Mouse (Mus musculus): ENCODE measurements around the gene Tnk2.
A peak's percentile ranks its signal among the peaks of the same experiment; 100 is the strongest.

Gene Tnk2

DNA sequence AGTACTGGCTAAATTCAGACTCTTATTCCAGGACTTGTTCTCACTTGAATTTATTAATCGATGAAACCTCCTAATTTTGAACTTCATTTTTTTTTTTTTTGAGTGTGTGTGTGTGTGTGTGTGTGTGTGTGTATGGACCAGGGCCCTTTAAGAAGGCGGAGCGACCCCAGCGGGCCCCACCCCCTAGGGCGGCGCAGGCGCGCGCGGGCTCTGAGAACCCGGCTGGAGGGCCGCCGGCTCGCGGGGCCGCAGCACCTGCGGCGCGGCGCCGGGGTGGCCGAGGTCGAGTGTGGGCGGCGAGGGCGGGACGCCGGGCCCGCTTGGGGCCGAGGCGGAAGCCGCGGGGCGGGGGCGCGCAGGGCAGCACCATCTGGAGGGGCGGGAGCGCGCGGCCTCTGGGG, at the start of gene Tnk2:
TSS of gene Tnk2 (plus strand) at position 214 of the 401 bp plus-strand sequence.
- peak; percentile 86 for DNase-seq (ENCODE audit: low spot score)

DNA sequence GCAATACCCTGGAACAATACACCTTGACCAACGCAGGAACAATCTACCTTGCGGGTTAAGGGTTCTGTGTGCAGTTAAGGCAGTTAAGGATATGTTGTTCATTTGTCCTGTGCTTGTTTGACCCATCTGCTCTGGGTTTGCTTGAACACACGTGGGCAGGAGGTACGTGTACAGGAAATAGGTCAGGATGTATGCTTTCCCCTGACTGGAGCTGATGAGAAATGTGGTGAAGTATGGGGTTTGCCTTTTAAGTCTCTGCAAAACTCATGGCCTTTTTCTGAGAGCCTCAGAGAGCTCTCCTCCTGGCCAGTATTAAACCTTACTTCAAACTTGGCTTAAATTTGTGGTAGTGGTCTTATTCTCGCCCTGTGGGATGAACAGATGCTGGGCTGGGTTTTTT, 49.8 kb upstream of the Tnk2 start:
- no peak for DNase-seq (ENCODE audit: low spot score)

DNA sequence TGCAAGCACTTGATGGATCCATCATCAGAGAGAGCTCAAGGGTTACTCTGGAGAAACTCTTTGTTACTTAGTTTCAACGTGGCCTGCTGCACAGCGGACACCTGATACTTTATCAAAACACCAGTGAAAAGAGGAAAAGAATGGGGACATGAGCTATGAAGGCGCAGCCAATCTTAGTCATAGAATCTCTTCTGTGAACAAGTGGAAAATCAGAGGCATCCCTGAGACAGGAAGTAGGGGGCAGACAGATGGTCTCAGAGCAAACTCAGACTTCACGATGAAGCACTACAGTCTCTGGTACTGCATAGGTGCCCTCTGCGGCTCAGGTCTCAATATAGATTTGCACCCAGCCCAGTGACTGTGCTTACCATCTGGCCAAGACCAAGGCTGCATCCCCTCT, 49.0 kb upstream of the Tnk2 start:
- no peak for DNase-seq (ENCODE audit: low spot score)

DNA sequence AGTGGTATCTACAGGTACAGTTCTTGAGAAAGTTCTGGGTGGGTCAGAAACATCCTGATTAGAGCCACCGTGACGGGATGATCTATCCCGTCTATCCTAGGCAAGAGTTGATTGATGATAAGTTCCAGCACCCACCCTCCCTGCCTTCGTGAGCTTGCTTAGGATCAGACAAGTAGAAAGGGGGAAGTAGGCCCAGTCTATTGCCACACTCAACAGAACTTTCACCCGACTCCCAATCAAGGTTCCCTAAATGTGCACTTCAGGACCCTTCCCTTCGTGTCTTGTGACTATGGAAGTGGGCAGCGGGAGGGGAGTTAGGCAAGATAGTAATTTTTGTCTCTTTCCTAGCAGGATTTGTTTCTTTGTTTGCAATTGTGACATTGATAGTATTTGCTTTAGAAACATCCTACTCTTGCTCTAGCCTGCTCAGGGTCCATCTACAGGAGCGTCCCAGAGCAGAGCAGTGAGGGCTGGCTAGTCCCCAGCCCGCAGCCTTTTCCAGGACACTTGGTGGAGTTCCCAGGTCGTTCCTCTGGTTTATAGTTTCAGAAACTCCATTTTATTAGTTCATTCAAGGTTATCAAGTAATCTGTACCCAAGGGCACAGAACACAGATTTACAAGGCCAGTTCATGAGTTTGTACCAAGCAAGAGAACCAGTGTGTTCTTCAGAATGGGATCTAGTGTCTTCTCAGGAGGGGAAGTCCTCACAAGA, 48.4 kb upstream of the Tnk2 start:
- no peak for DNase-seq (ENCODE audit: low spot score)

DNA sequence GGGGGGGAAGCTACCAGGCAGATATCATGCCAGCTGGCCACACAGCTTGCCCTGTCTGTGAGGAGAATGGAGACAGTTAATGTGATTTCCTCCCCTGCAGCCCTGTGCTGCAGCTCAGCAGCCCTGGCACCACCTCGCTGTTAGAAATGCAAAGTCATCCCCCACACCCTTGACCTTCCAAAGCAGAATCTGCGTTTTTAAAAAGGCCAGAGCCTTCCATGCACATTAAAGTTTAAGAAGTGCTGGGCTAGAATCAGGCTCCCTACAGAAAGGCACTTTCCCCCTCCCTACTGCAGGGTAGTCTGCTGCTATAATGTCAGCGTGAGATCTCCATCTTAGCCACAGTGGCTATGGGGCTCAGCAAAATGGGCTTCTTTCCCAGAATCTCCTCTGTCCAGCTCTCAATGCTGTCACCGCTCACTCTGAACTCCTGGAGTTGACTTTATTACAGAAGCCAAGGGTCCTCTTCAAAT, 45.7 kb upstream of the Tnk2 start:
- DNase-seq (ENCODE audit: low spot score), result no peak

DNA sequence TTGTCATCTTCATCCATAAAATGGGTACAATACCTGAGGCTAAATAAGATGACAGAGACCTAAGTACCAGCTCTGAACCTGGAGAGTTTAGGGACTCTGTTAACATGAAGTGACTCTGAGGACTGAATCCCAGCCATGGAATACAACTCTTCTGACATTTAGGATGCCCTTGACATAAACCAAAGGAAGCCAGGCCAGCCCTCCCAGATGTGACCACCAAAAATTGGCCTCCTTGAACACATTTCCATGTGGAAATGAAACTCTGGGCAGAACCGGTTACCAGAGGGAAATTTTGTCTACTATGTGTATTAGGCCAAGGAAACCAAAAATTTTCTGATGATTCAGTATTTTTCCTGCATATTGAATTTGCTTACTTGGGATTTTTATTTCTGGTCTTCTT, 44.5 kb upstream of the Tnk2 start:
- no peak for DNase-seq (ENCODE audit: low spot score)

DNA sequence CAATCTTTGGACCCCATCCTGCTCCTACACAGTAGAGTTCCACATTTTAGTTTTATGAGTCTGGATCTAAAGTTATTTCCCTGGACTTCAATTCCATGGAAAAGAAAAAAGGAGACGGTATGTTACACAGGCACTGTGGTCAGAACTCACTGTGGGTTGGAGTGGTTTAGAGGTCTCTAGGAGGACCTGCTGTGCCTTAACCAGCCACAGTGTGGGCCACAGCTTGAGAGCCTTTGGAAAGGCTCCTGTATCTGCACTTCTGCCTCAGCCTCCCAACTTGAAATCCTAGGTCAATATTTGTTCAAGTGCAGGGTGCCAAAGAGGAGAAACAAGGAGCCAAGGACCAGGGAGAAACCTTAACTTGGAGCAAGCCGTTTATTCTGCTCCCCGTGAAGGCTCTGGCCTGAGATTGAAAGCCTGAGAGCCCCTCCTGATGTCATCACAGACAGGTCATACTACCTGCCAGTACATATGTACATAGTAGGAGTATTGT, 41.4 kb upstream of the Tnk2 start:
- DNase-seq (ENCODE audit: low spot score), result no peak

DNA sequence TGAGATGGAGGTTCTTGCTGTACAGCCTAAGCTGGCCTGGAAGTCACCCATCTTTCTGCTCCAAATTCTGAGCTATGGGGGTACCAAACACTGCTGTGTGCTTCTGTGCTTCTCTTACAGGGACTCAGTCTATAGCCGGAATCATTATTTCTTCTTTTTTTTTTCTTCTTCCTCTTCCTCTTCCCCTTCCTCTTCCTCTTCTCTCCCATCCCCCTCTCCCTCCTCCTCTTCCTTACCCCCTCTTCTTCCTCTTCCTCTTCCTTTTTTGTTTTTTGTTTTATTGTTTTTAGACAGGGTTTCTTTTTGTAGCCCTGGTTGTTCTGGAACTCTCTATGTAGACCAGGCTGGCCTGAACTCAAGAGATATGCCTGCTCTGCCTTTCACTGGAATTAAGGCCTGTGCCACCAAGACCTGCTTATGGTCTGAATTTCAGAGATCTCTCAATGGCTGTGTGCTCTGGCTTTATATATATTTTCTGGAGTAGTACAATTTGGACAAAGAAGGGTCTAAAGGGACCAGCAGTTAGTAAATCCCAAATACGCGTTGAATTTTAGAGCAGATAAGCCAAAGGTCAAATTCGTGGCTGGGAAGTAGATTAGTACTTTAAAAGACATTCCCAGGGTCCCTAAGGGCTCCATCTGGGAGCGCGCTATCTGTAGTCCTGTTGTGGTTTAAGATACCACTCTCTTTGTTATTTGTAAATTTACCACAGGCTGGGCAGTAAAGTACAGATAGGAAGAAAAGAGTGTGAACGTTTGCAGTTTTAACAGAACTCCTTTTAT, 35.9 kb upstream of the Tnk2 start:
- DNase-seq (ENCODE audit: low spot score), result no peak

DNA sequence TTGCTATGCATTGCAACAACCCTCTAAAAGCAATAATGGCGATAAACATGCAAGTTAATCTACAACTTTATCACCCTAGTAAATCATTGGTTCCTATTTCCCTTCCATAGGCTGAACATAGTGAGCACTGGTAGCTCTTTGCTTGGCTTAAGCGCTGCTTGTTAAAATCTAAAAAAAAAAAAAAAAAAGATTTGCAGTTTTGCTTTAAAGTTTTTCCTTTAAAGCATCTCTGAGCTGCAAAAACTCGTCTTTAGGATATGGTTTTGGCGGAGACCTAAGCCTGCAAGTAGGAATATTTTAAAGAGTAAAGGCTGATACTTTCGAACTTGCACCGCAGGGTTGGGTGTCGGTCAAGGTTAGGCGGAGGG, 35.3 kb upstream of the Tnk2 start:
- no peak for DNase-seq (ENCODE audit: low spot score)

DNA sequence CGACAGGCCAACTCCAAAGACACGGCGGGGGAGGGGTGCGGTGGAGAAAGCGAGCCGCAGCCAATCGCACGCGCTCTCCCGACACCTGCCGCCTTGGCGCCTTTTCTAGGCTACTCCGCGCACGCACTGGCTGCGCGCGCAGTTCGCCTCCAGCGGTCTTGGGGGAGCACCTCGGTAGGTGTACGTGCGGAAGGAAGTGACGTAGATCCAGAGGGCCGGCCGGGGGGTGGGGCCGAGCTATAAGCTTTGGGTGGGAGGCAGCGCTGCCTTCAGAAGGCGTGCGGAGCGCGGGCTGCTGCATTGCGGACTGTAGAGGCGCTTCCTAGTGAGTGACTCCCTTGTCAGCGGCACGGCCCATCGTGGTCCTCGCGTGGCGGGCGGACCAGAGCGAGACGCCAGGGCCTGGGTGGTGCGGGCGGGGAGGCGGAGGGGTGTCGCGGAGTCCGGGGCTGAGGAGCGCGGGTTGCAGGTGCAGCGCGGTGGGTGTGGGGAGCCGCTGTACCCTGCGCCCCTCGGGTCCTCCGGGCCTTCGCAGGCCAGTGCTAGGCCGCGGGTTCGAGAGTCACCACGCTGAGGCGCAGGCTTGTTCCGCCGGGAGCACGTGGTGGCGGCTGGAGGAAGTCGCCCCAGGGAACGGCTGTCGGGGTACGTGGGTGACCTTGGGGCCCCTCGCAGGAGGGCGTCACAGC, 34.8 kb upstream of the Tnk2 start, which contains the start of gene Tfrc:
TSS of gene Tfrc (plus strand) at position 209 of the 689 bp plus-strand sequence.
- peak; percentile 94 for DNase-seq (ENCODE audit: low spot score)

DNA sequence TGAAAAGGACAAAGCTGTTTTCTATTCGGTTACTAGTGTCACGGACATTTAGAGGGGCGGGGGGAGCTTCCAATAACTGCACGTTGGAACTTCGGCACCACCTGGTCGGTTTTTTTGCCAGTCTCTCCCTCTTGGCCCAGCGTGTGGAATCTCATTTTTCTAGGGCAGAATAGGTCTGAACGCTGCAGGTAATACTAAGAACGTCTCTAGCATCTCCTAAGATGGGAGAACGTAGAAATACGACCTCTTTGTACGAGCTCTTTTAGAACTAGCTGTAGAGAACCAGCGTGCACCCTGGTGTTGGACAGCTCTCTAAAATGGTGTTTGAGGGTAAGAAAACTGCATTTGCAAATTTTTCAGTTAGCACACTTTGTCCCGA, 34.3 kb upstream of the Tnk2 start:
- no peak for DNase-seq (ENCODE audit: low spot score)

DNA sequence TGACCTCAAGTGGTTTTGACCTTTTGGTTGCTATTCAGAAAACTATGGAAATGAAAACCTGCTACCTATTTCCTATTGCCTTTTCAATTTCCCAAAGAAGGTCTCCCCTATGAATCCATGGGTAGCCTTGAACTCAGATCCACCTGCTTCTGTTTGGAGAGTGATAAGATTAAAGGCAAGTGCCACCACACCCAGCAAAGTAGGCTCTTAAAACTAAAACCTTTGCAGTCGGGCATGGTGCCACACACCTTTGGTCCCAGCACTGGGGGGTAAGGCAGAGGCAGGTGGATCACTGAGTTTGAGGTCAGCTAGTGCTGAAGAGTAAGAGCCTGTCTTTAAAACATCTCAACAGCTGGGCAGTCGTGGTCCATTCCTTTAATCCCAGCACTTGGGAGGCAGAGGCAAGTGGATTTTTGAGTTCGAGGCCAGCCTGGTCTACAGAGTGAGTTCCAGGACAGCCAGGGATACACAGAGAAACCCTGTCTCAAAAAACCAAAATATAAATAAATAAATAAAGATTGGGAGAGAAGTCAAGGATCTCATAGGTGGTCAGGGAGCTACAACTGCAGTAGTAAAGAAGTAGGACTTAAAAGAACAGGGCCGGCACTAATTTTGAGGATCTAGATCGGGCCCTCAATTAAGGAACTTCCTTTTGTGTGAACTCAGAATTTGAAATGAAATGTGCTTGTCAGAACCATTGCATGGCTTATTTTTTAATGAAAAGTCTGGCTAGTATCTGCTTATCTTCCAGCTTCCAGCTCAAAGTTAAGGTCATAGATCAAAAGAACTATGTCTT, 33.0 kb upstream of the Tnk2 start:
- DNase-seq (ENCODE audit: low spot score), result no peak

DNA sequence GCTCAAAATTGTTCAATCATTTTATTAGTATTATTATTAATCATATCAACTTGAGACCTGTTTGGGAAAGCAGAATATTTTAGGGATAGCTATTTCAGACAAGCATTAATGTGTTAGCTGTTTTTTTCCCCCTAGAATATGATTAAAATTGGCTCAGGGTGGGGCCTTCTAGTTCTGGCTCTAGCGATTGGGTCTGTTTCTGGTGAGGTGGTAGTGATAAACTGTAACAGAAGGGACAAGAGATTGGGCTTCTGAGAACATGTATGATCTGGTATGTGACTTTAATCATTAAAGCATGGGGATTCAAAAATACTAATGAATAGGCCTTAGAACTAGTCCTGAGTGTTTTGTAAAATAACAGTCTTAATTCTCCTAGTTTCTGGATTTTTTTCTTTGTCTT, 31.6 kb upstream of the Tnk2 start:
- no peak for DNase-seq (ENCODE audit: low spot score)

DNA sequence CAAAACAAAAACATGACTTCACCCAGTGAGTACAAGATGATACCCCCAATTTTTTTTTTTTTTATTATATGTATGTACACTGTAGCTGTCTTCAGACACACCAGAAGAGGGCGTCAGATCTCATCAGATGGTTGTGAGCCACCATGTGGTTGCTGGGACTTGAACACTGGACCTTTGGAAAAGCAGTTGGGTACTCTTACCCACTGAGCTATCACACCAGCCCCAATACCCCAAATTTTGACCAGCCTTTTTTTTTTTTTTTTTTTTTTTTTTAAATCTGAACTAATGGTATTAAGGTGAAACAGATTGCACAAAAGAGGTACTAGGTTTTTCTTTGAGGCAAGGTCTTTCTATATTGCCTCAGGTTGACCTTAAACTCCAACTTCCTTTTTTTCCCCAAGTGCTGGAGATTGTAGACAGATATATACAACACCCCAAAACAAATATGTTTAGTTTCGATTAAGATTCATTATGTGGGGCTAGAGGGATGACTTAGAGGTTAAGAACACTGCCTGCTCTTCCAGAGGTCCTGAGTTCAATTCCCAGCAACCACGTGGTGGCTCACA, 30.3 kb upstream of the Tnk2 start:
- DNase-seq (ENCODE audit: low spot score), result no peak

DNA sequence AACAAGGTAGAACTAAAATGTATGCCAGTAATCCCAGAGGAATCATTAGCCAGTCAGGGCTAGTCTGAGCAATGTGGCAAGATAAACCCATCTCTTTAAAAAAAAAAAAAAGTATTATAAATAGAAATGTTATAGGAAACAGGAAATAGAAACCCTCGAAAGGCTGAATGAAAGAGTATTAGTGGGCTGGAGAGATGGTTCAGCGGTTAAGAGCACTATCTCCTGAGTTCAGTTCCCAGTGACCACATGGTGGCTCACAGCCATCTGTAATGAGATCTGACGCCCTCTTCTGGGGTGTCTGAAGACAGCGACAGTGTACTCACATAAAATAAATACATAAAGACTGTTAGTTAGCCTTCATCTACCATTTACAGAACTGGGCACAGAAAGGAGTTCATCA, 29.6 kb upstream of the Tnk2 start:
- DNase-seq (ENCODE audit: low spot score), result no peak

DNA sequence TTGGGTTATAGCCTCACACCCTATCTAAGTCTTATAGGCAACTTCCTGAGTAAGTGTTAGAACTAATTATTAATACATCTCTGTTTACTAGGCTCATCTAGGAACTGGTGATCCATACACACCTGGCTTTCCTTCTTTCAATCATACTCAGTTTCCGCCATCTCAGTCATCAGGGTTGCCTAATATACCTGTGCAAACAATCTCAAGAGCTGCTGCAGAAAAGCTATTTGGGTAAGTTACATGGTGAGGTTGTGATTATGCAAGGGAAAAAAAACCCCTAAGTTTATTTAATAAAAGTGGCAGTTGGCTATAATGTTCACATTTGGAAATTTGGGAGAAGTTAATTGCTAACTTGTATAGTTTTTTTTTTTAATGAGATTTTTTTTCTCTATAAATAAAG, 24.7 kb upstream of the Tnk2 start:
- no peak for DNase-seq (ENCODE audit: low spot score)

DNA sequence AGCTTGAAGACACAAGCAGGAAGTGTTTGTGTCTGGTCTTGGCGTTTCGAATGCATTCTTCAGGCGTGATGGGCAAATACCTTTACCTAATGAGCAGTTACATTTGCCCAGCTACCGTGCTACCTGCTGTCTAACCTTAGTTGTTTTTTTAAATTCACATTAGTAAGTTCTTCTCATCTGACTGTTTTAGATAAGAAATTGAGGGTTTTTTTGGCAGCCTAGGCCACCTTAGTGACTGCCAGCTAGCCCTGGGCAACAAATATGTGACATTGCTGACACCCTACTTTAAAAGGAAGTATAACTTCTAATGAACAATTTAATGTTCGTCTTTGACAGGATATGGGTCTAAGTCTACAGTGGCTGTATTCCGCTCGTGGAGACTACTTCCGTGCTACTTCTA, 15.5 kb upstream of the Tnk2 start:
- no peak for DNase-seq (ENCODE audit: low spot score)

DNA sequence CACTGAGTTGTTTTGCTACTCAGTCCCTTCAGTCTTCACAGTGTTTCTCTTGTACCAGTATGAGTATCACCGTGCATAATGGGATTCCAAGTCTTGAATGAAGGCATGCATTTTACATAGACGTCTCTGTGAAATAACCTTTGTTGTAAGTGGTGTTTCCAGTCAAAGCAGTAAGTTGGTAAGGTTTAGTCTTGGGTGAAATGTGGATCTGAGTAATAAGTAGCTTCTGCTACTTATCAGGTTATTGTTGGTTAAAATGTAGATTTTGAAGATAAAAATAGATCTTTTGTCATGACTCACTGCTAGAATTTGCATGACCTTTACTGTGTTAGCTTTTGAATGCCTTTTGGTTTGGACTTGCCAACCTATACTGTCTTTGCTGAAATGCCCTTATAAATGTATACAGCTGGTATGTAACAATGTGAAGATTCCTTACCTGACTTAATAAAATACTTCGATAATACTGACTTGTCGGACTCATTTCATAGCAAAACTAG, 11.3 kb upstream of the Tnk2 start:
- no peak for DNase-seq (ENCODE audit: low spot score)

DNA sequence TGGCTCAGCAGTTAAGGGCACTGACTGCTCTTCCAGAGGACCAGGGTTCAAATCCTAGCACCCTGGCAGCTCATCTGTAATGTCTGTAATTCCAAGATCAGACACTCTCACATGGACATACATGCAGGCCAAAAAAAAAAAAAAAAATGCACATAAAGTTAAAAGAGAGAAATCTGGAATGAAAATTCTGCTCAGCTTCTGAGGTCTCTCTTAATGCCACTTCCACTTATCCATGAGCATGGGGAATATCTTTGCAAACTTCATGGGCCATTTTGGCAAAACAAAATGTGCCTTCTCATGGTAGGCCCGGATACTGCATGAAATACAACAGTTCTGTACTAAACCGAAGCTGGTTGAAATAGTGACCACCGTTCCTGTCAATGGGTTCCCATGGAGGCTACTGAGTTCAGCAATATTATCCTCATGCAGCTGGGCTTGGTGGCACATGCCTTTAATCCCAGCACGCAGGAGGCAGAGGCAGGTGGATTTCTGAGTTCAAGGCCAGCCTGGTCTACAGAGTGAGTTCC, 10.1 kb upstream of the Tnk2 start:
- no peak for DNase-seq (ENCODE audit: low spot score)

DNA sequence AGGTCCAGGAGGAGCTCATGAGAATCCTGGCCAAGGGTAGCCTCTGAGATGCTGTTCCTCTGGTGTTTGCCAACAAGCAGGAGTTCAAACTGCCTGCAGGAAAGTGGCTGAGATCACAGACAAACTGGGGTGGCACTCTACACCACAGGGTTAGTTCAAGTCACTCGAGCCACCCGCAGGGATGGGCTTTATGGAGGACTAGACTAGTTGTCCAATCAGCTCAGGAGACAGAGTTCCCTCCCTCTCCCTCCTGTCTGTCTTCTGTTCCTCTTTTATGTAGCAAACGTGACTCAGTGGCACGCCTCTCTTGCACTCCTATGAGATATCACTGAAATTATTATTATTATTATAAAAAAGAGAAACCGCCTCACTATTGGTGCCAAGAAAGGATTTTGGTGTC, 9.5 kb upstream of the Tnk2 start:
- no peak for DNase-seq (ENCODE audit: low spot score)

DNA sequence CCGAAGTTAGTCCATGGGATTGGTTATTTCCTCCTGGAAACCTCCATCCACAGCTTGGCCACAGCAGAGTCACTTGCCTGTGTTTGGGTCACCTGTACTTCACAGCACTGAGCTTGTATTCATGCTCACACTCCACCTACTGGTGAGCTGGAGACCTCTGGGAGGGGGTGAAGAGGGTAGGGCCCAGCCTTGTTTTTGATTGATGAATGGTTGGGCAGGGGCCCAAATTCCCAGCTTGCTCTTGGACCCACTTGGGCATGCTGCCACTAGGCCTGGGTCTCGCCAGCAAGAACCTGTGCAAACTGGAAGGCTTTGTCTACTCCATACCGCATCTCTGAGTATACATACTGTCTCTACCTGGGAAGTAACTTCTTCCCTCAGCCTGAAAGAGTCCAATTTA, 8.4 kb upstream of the Tnk2 start:
- no peak for DNase-seq (ENCODE audit: low spot score)
